In genomic region chr9:121371946-121372646, GRCm38 (mm10) we compare ENCODE assay signal across 8 mouse cellular contexts.
DNase-seq lines count a peak whose midpoint lies in the region; ATAC-seq lines count a peak whose summit lies in the region.

No protein-coding gene starts in this region.

- H3K4me1 ChIP-seq in intestine, embryonic 16.5 days (ENCODE audit: control insufficient read depth, insufficient read depth, low read length), result peaks cover 42% of the 10 kb centered on the region
- peaks cover 48% of the 10 kb centered on the region for H3K4me1 ChIP-seq in neural tube, embryonic 12.5 days

- peak overlapping the region; percentile 54 for H3K9ac ChIP-seq in intestine, embryonic 16.5 days (ENCODE audit: low read depth, low read length)
- H3K9ac ChIP-seq in neural tube, embryonic 12.5 days, result 0 out of 2 replicates have a peak overlapping the region, but pooled peaks have one; percentile 29

- 11% methylated on average over 12 of the region's 13 CpGs for WGBS in intestine, embryonic 16.5 days
- WGBS in neural tube, embryonic 12.5 days, result 2% methylated on average over 11 of the region's 13 CpGs

- peak; percentile 24 for ATAC-seq in frontal cortex, adult (ENCODE audit: low TSS enrichment)
- peak; percentile 72 for ATAC-seq in intestine, embryonic 16.5 days
- peak; percentile 78 for ATAC-seq in neural tube, embryonic 12.5 days (ENCODE audit: low FRiP score, low read depth)

- H3K4me2 ChIP-seq in intestine, embryonic 16.5 days (ENCODE audit: low read depth, low read length), result peak overlapping the region; percentile 53
- H3K4me2 ChIP-seq in neural tube, embryonic 12.5 days (replicated peaks), result peak overlapping the region; percentile 56

- DNase-seq in frontal cortex, postnatal 25 days (ENCODE audit: low spot score in 2 of 2), result no peak
- peak; percentile 24 for DNase-seq in 416B (ENCODE audit: low read depth)
- peak; percentile 60 for DNase-seq in embryo, embryonic 9.5 days (ENCODE audit: extremely low spot score)
- DNase-seq in urinary bladder, adult 18-20 months (ENCODE audit: low spot score in 2 of 2), result no peak
- DNase-seq in ovary, postnatal 10 days (ENCODE audit: low spot score), result no peak

- H3K27me3 ChIP-seq in intestine, embryonic 16.5 days (replicated peaks; ENCODE audit: control insufficient read depth, insufficient read depth, low read length), result no peaks in the 10 kb centered on the region
- H3K27me3 ChIP-seq in neural tube, embryonic 12.5 days (replicated peaks), result no peaks in the 10 kb centered on the region

- H3K9me3 ChIP-seq in intestine, embryonic 16.5 days (ENCODE audit: control insufficient read depth, low read length), result no peaks in the 10 kb centered on the region
- H3K9me3 ChIP-seq in neural tube, embryonic 12.5 days, result no peaks in the 10 kb centered on the region

- peak overlapping the region; percentile 24 for H3K4me3 ChIP-seq in intestine, embryonic 16.5 days (ENCODE audit: low read length)
- H3K4me3 ChIP-seq in neural tube, embryonic 12.5 days, result peak overlapping the region; percentile 5; the same call in 1 of the 2 replicates

- H3K36me3 ChIP-seq in intestine, embryonic 16.5 days (ENCODE audit: control insufficient read depth, insufficient read depth, low read length), result no peaks in the 10 kb centered on the region
- H3K36me3 ChIP-seq in neural tube, embryonic 12.5 days, result no peaks in the 10 kb centered on the region; the same call in 1 of the 2 replicates

- peak overlapping the region; percentile 85 for H3K27ac ChIP-seq in intestine, embryonic 16.5 days (ENCODE audit: low read length)
- peak overlapping the region; percentile 92 for H3K27ac ChIP-seq in neural tube, embryonic 12.5 days

Comparison
In these comparisons a context has a peak if more than half of its experiments do, and no peak if none do; other contexts are left out.
1. ATAC-seq: peak in every context shown above with its lines; median percentile 78 in neural tube, embryonic 12.5 days; 72 in intestine, embryonic 16.5 days; 24 in frontal cortex, adult.
2. DNase-seq: peak in 416B (single experiment) and embryo, embryonic 9.5 days (single experiment); none in frontal cortex, postnatal 25 days (0 of 2), urinary bladder, adult 18-20 months (0 of 2) and ovary, postnatal 10 days (single experiment).